Mouse (Mus musculus): ENCODE results near the gene Ttll3. TPM values are rescaled to one million over a fixed set of nuclear protein-coding genes. Genes with fewer than 3 reads are reported as not detected.

Ttll3 gene
- polyA plus RNA-seq, 1 experiment from 2014 or later = 2.5 TPM

DNA sequence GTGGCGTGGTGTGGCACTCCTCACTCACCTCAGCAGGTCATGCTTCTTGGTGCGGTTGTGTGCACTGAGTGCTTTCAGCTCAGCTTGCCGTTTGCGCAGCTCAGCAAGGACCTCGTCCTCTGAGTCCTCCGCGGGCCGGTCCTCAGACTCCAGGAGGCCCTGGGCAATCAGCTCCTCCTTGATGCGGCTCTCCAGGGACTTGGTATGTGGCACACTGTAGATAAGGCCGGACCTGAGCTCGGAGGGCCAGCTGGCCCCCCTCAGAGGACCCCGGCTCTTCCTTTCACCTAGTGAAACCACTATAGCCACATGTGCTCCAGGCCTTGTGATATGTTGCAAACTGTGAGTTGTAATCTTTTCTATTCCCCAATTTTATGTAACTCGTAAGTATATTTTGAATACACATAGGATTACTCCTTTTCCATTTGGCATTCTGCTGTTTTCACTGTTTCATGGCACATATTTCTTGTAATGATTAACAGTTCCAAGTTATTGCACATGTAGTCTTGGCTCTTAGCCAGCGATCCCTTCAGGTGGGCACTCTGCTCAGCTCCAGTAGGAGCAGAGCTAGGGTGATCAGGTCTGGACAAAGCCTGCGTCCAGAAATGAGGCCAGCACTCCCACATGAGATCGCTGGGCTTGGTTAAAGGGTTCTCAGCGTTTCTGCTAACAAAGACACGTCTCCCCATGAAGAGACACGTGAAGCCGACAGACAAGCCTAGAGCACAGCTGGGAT lies 18.7 kb upstream of the Ttll3 start:
- H3K27me3 ChIP-seq (replicated peaks; ENCODE audit: control insufficient read depth, insufficient read depth, low read length) = no peaks in the 10 kb centered on the region
- WGBS = 95% methylated on average over 20 of the region's 20 CpGs
- ATAC-seq = no peak
- H3K36me3 ChIP-seq (ENCODE audit: control insufficient read depth, insufficient read depth, low read length) = peaks cover 88% of the 10 kb centered on the region
- no peak overlapping the region for H3K4me3 ChIP-seq (ENCODE audit: low read depth, low read length)
- H3K27ac ChIP-seq (ENCODE audit: low read depth, low read length) = no peak overlapping the region
- H3K4me2 ChIP-seq (ENCODE audit: low read length) = no peak overlapping the region
- H3K9me3 ChIP-seq (replicated peaks; ENCODE audit: control insufficient read depth, low read length) = no peaks in the 10 kb centered on the region
- H3K9ac ChIP-seq (ENCODE audit: low read length) = no peak overlapping the region
- DNase-seq (ENCODE audit: low spot score) = no peak
- H3K4me1 ChIP-seq (ENCODE audit: control insufficient read depth, insufficient read depth, low read length) = no peaks in the 10 kb centered on the region

DNA sequence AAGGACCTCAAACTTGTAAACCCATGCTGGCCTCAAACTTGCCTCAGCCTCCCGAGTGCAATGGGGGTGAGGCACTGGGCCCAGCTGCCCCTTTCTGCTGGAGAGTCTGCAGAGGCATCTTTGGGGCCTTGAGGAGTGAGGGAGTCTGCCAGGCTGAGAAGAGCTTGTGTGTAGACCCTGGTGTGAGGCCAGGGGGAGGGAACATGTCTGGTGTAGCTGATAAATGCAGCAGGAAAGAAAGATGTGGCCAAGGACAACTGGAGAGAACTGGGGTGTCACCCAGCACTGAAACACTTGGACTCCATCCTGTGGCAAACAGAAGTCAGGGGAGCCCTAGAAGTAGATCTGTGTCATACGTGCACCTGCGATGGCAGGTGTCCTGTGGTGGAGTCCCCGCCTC lies 15.6 kb upstream of the Ttll3 start:
- no peak overlapping the region for H3K4me3 ChIP-seq (ENCODE audit: low read depth, low read length)
- H3K9me3 ChIP-seq (replicated peaks; ENCODE audit: control insufficient read depth, low read length) = no peaks in the 10 kb centered on the region
- ATAC-seq (no peak), DNase-seq (ENCODE audit: low spot score) (no peak)
- H3K27ac ChIP-seq (ENCODE audit: low read depth, low read length) = no peak overlapping the region
- H3K36me3 ChIP-seq (ENCODE audit: control insufficient read depth, insufficient read depth, low read length) = peaks cover 73% of the 10 kb centered on the region
- H3K27me3 ChIP-seq (replicated peaks; ENCODE audit: control insufficient read depth, insufficient read depth, low read length) = no peaks in the 10 kb centered on the region
- H3K4me2 ChIP-seq (ENCODE audit: low read length) = no peak overlapping the region
- no peak overlapping the region for H3K9ac ChIP-seq (ENCODE audit: low read length)
- peaks cover 7% of the 10 kb centered on the region; the same call in 1 of the 2 replicates for H3K4me1 ChIP-seq (ENCODE audit: control insufficient read depth, insufficient read depth, low read length)
- WGBS = 95% methylated on average over 4 of the region's 4 CpGs

DNA sequence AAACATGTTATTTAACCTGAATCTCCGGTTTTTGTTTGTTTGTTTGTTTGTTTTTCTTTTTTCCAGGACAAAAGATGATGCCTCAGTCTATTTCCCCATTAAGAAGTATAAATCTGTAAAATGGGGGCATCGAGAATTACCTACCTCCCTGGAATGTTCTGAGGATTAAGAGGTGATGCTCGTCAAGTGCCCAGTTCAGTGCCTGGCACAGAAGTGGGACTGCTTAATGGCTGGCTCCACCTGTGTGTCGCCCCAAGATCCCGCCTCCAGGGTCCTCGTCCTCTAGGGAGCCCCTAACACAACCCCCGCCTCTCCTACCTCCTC lies 11.9 kb upstream of the Ttll3 start:
- peaks cover 56% of the 10 kb centered on the region for H3K36me3 ChIP-seq (ENCODE audit: control insufficient read depth, insufficient read depth, low read length)
- peaks cover 11% of the 10 kb centered on the region; the same call in 1 of the 2 replicates for H3K4me1 ChIP-seq (ENCODE audit: control insufficient read depth, insufficient read depth, low read length)
- DNase-seq (ENCODE audit: low spot score) (no peak), ATAC-seq (no peak; the same call in 1 of the 2 replicates)
- WGBS = 10% methylated on average over 7 of the region's 7 CpGs
- H3K27ac ChIP-seq (ENCODE audit: low read depth, low read length) = peak overlapping the region; percentile 69
- no peaks in the 10 kb centered on the region for H3K27me3 ChIP-seq (replicated peaks; ENCODE audit: control insufficient read depth, insufficient read depth, low read length)
- peak overlapping the region; percentile 89 for H3K9ac ChIP-seq (ENCODE audit: low read length)
- H3K4me3 ChIP-seq (ENCODE audit: low read depth, low read length) = peak overlapping the region; percentile 84
- H3K9me3 ChIP-seq (replicated peaks; ENCODE audit: control insufficient read depth, low read length) = no peaks in the 10 kb centered on the region
- peak overlapping the region; percentile 73 for H3K4me2 ChIP-seq (ENCODE audit: low read length)

DNA sequence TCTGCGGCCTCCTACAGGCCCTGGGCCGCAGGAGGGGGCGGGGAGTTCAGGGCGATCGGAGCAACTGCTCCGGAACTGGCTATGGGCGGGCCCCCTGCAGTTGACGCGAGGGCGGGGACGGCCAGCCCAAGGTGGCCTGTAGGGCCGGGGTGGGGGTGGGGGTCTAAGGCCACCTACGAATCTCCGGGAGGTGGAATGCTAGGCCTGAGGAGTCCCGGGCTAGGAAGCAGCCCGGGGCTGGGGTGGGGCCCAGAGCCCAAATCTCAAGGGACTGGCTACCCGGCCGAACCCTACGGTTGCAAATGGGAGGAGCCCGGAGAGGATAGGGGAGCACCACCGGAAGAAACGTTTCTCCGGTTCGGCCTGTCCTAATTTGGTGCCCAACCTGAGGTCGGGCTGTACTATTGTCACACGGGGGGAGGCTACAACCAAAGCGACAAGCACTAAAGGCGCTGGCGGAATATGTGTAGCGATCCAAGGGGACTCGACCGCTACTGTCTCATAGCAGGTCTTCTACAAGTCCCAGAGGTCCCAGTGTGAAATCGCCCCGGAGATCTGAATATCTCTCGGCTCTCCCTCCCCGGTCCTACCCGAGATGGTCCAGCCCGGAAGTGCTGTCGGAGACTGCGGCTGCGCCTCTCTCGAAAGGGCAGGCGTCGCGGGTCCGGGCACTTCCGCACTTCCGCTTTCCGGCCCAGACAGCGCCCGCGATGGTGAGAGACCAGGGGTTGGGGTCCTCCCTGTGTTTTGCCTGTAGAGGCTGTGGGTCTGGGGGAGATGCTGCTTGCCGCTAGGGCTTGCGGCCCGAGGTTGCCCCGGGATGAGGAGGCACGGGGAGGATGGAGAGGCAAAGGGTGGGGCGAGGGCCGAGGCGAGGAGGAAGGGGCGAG lies 11.3 kb upstream of the Ttll3 start, which contains the start of the genes Tada3 and Arpc4:
Gene Tada3 (minus strand): TSS at position 388 of the 890 bp plus-strand sequence.
Gene Arpc4 (plus strand): TSS at position 620 of the 890 bp plus-strand sequence.
- ATAC-seq = peak; percentile 96
- H3K36me3 ChIP-seq (ENCODE audit: control insufficient read depth, insufficient read depth, low read length) = peaks cover 56% of the 10 kb centered on the region

DNA sequence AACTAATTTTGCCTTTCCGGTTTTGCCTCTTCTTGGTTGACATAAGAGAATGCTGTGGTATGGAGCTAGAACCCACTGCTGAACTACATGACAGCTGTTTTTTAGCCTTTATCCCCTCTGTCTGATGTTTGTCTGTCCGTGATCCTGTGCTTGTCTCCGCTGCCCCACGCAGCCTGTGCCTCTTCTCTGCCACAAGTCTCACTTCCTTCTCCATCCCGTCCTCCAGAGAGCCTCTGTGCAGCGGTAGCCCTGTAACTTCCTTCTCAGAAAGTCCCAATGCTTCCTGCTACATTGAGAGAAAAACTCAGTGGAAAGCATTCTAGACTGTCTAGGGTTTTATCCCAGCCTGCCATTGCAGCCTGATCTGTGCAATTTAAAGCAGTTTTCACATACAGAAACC lies 9.8 kb upstream of the Ttll3 start:
- Histone ChIP-seq H3K27ac (ENCODE audit: low read depth, low read length) (no peak overlapping the region), H3K9ac (ENCODE audit: low read length) (no peak overlapping the region), H3K4me2 (ENCODE audit: low read length) (peak overlapping the region; percentile 73; the same call in 1 of the 2 replicates), H3K36me3 (ENCODE audit: control insufficient read depth, insufficient read depth, low read length) (peaks cover 56% of the 10 kb centered on the region), H3K9me3 (replicated peaks; ENCODE audit: control insufficient read depth, low read length) (no peaks in the 10 kb centered on the region), H3K4me3 (ENCODE audit: low read depth, low read length) (peak overlapping the region; percentile 13; the same call in 1 of the 2 replicates), H3K4me1 (ENCODE audit: control insufficient read depth, insufficient read depth, low read length) (peaks cover 11% of the 10 kb centered on the region; the same call in 1 of the 2 replicates), H3K27me3 (replicated peaks; ENCODE audit: control insufficient read depth, insufficient read depth, low read length) (no peaks in the 10 kb centered on the region)
- ATAC-seq (no peak), DNase-seq (ENCODE audit: low spot score) (no peak)
- WGBS = 94% methylated on average over 6 of the region's 6 CpGs

More for the DNA sequence above, 11.3 kb upstream of the Ttll3 start, which contains the start of the genes Tada3 and Arpc4:
- Histone ChIP-seq H3K9me3 (replicated peaks; ENCODE audit: control insufficient read depth, low read length) (no peaks in the 10 kb centered on the region), H3K4me3 (ENCODE audit: low read depth, low read length) (peak within 1 kb of the TSS; percentile 84), H3K27me3 (replicated peaks; ENCODE audit: control insufficient read depth, insufficient read depth, low read length) (no peaks in the 10 kb centered on the region), H3K4me1 (ENCODE audit: control insufficient read depth, insufficient read depth, low read length) (peaks cover 11% of the 10 kb centered on the region; the same call in 1 of the 2 replicates), H3K4me2 (ENCODE audit: low read length) (peak within 1 kb of the TSS; percentile 73), H3K9ac (ENCODE audit: low read length) (peak within 1 kb of the TSS; percentile 89), H3K27ac (ENCODE audit: low read depth, low read length) (peak within 1 kb of the TSS; percentile 69)
- WGBS = under 1% methylated on average over 61 of the region's 61 CpGs
- peak; percentile 95 for DNase-seq (ENCODE audit: low spot score)

DNA sequence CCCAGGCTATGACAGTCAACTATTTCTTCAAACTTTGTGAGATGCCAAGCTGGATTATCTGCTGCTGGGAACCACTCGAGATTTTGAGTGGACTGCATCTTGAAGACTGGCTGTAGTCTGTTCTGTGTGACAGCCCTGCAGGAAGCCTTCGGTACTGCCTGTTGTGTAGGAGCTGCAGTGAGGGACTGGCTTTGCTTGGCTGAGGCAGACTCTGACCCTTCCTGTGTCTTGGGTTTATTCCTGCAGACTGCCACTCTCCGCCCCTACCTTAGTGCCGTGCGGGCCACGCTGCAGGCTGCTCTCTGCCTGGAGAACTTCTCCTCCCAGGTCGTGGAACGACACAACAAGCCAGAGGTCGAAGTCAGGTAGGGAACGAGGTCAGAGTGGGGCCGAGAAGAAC lies 8.6 kb upstream of the Ttll3 start:
- no peak overlapping the region for H3K4me3 ChIP-seq (ENCODE audit: low read depth, low read length)
- ATAC-seq (no peak), DNase-seq (ENCODE audit: low spot score) (no peak)
- H3K9me3 ChIP-seq (replicated peaks; ENCODE audit: control insufficient read depth, low read length) = no peaks in the 10 kb centered on the region
- peaks cover 54% of the 10 kb centered on the region for H3K36me3 ChIP-seq (ENCODE audit: control insufficient read depth, insufficient read depth, low read length)
- peaks cover 11% of the 10 kb centered on the region; the same call in 1 of the 2 replicates for H3K4me1 ChIP-seq (ENCODE audit: control insufficient read depth, insufficient read depth, low read length)
- H3K27me3 ChIP-seq (replicated peaks; ENCODE audit: control insufficient read depth, insufficient read depth, low read length) = no peaks in the 10 kb centered on the region
- 94% methylated on average over 11 of the region's 11 CpGs for WGBS
- no peak overlapping the region for H3K27ac ChIP-seq (ENCODE audit: low read depth, low read length)
- no peak overlapping the region for H3K4me2 ChIP-seq (ENCODE audit: low read length)
- no peak overlapping the region for H3K9ac ChIP-seq (ENCODE audit: low read length)

DNA sequence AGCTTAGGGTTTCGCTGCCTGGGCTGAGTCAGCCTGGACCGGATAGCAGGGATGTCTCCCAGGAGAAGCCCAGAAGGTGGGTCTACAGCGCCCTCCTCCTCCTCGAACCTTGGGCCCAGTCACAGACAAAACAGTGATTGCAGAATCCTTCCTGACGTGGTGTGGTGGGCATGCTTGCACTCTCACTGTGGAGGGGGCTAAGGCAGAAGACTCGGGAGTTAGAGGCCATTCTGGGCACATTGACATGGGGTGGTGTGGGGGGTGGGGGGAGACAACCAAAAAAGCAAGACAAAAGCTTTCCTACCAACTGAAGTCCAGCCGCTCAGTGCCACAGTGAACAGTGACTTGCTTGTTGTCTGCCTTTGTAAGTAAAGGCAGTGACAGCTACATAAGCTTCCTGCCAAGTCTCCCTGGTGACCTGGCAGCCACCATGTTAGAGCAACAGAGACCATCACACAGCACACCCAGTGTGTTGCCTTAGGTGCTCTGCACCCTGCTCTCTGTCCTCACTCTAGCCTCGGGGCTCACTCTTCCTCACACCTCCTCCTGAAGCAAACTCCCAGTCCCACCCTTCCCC lies 4.6 kb upstream of the Ttll3 start:
- Histone ChIP-seq H3K9ac (ENCODE audit: low read length) (no peak overlapping the region), H3K4me2 (ENCODE audit: low read length) (no peak overlapping the region), H3K9me3 (replicated peaks; ENCODE audit: control insufficient read depth, low read length) (no peaks in the 10 kb centered on the region), H3K27me3 (replicated peaks; ENCODE audit: control insufficient read depth, insufficient read depth, low read length) (no peaks in the 10 kb centered on the region), H3K4me3 (ENCODE audit: low read depth, low read length) (no peak overlapping the region), H3K36me3 (ENCODE audit: control insufficient read depth, insufficient read depth, low read length) (peaks cover 89% of the 10 kb centered on the region), H3K27ac (ENCODE audit: low read depth, low read length) (no peak overlapping the region), H3K4me1 (ENCODE audit: control insufficient read depth, insufficient read depth, low read length) (no peaks in the 10 kb centered on the region)
- 91% methylated on average over 8 of the region's 8 CpGs for WGBS
- ATAC-seq (no peak), DNase-seq (ENCODE audit: low spot score) (no peak)

DNA sequence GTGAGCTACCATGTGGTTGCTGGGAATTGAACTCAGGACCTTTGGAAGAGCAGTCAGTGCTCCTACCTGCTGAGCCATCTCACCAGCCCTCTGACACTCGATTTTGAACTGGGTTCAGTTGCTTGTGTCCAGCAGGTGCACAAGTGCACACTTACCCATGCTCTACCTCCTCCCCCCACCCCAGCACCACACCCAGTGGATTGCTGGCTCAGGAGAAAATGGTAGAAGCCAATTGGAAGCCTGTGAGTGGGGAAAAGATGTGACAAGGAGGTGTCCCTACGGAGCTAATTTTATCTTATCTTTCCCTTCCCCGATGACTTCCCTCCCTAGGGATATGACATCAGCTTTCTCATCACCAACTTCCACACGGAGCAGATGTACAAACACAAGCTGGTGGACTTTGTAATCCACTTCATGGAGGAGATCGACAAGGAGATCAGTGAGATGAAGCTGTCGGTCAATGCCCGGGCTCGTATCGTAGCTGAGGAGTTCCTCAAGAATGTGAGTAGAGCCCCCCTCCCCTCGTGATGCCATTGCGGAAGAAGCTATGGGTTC lies 3.8 kb upstream of the Ttll3 start:
- ATAC-seq = no peak
- DNase-seq (ENCODE audit: low spot score) = no peak
- no peak overlapping the region for H3K9ac ChIP-seq (ENCODE audit: low read length)
- H3K27me3 ChIP-seq (replicated peaks; ENCODE audit: control insufficient read depth, insufficient read depth, low read length) = no peaks in the 10 kb centered on the region
- 94% methylated on average over 11 of the region's 11 CpGs for WGBS
- H3K9me3 ChIP-seq (replicated peaks; ENCODE audit: control insufficient read depth, low read length) = no peaks in the 10 kb centered on the region
- no peak overlapping the region for H3K4me2 ChIP-seq (ENCODE audit: low read length)
- no peak overlapping the region for H3K27ac ChIP-seq (ENCODE audit: low read depth, low read length)
- H3K36me3 ChIP-seq (ENCODE audit: control insufficient read depth, insufficient read depth, low read length) = peaks cover 96% of the 10 kb centered on the region
- no peaks in the 10 kb centered on the region for H3K4me1 ChIP-seq (ENCODE audit: control insufficient read depth, insufficient read depth, low read length)
- H3K4me3 ChIP-seq (ENCODE audit: low read depth, low read length) = no peak overlapping the region
